Mouse (Mus musculus) bone marrow, adult 2 months (tissue): Measurements from ENCODE around the gene Spr.
"Not testable (repeated sequence)": the region's sequence is repeated elsewhere in the genome, so short reads cannot be mapped to it uniquely, and the experiment has no call there.

Experiments used
- CTCF ChIP-seq: fragments of 200-500 bp; IDR thresholded peaks from 2 replicates; pipeline ENCODE4 v1.5.1; 2011; ENCODE audit warnings: low read length, control low read depth; ENCODE audit not compliant: control insufficient read depth, insufficient read depth
- POLR2A ChIP-seq: fragments of 200-500 bp; IDR thresholded peaks from 2 replicates; pipeline ENCODE4 v1.6.1; 2011; ENCODE audit warnings: low read depth, mild to moderate bottlenecking, control low read depth, low read length, borderline replicate concordance; ENCODE audit not compliant: control insufficient read depth

- not testable (repeated sequence) for TF ChIP-seq CTCF, POLR2A
Measured at GRCm38 (mm10) chr6:85158040-85158804, 20.7 kb upstream of the Spr start.
